Mouse (Mus musculus): ENCODE measurements around the gene Il5.

- TF ChIP-seq CTCF (IDR thresholded peaks at IDR 0.05; ENCODE audit: low read depth) (no peak), EP300 (IDR thresholded peaks at IDR 0.05; ENCODE audit: low read depth) (no peak)
Observed at GRCm38 (mm10) chr11:53719701-53720100, 893 bp upstream of the Il5 start.

Data from liver, postnatal 0 days (tissue).